In genomic region chr8:12467386-12468326, GRCm38 (mm10) we compare ENCODE assay signal across 15 mouse cellular contexts.
DNase-seq lines count a peak whose midpoint lies in the region; ATAC-seq and TF ChIP-seq lines count a peak whose summit lies in the region.
"Had no signal": no experiment of that assay in that cellular context is flagged by ENCODE, and none has a peak within 500 bp of the region (broad histone marks: within the 10 kb centered on the region; RNA-seq: fewer than 3 reads in every experiment).

No protein-coding gene starts in this region.

- no peak for DNase-seq in kidney, adult 18-20 months
- peak; percentile 63 for DNase-seq in brain, embryonic 14.5 days (ENCODE audit: low read depth)
- DNase-seq in forelimb bud, embryonic 11.5 days (ENCODE audit: low read depth, low spot score): peak; percentile 41
- no peak for DNase-seq in thymus, adult 2 months
- no peak for DNase-seq in ovary, postnatal 14 days (ENCODE audit: low spot score)
- DNase-seq: heart, postnatal 36 days; right cerebral cortex, adult 18-20 months had no signal

- no peak overlapping the region for H3K27ac ChIP-seq in kidney, embryonic 14.5 days (ENCODE audit: low read depth, low read length)
- no peak overlapping the region for H3K27ac ChIP-seq in ES-Bruce4 (ENCODE audit: insufficient read depth, low read length)
- H3K27ac ChIP-seq in thymus, adult 2 months (ENCODE audit: control insufficient read depth, insufficient read depth, low read length): no peak overlapping the region
- no peak overlapping the region for H3K27ac ChIP-seq in hindbrain, embryonic 13.5 days
- H3K27ac ChIP-seq: heart, embryonic 10.5 days; limb, embryonic 15.5 days; lung, embryonic 15.5 days; neural tube, embryonic 12.5 days had no signal

- peaks cover 11% of the 10 kb centered on the region for H3K27me3 ChIP-seq in kidney, embryonic 14.5 days (ENCODE audit: control insufficient read depth, insufficient read depth, low read length)
- 0 out of 2 replicates have a peak, but pooled peaks cover 3% of the 10 kb centered on the region for H3K27me3 ChIP-seq in ES-Bruce4 (ENCODE audit: control insufficient read depth, insufficient read depth, low read length, poor library complexity, severe bottlenecking)
- H3K27me3 ChIP-seq in thymus, adult 2 months (ENCODE audit: control insufficient read depth, insufficient read depth, low read length): no peaks in the 10 kb centered on the region
- H3K27me3 ChIP-seq in hindbrain, embryonic 13.5 days: peaks cover 28% of the 10 kb centered on the region; the same call in 1 of the 2 replicates

- no peak for TF ChIP-seq CTCF in ES-Bruce4 (IDR thresholded peaks at IDR 0.05; ENCODE audit: low read depth, low read length)
- TF ChIP-seq CTCF in brain, embryonic 14.5 days (IDR thresholded peaks at IDR 0.05; ENCODE audit: borderline replicate concordance, extremely low read depth, insufficient read depth, insufficient read length): no peak
- no peak for TF ChIP-seq CTCF in thymus, adult 2 months (IDR thresholded peaks at IDR 0.05; ENCODE audit: borderline replicate concordance, control insufficient read depth, extremely low read depth, insufficient read depth, low read length, poor library complexity)

- ATAC-seq in kidney, embryonic 14.5 days (ENCODE audit: low FRiP score, low TSS enrichment): 0 out of 2 replicates have a peak, but pooled peaks have one; percentile 12
- no peak for ATAC-seq in hindbrain, embryonic 13.5 days (ENCODE audit: low FRiP score)
- ATAC-seq: intestine, embryonic 16.5 days had no signal

- 71% methylated on average over 36 of the region's 36 CpGs for WGBS in kidney, embryonic 14.5 days
- 88% methylated on average over 36 of the region's 36 CpGs for WGBS in thymus, adult 2 months
- WGBS in hindbrain, embryonic 13.5 days: 77% methylated on average over 36 of the region's 36 CpGs

- H3K36me3 ChIP-seq in kidney, embryonic 14.5 days (ENCODE audit: control insufficient read depth, insufficient read depth, low read length): no peaks in the 10 kb centered on the region
- H3K36me3 ChIP-seq in ES-Bruce4 (ENCODE audit: control insufficient read depth, insufficient read depth, low read length, poor library complexity, severe bottlenecking): no peaks in the 10 kb centered on the region
- H3K36me3 ChIP-seq in thymus, adult 2 months (ENCODE audit: control insufficient read depth, insufficient read depth, low read length): no peaks in the 10 kb centered on the region
- no peaks in the 10 kb centered on the region for H3K36me3 ChIP-seq in hindbrain, embryonic 13.5 days
- H3K36me3 ChIP-seq: heart, embryonic 10.5 days; limb, embryonic 15.5 days; lung, embryonic 15.5 days; neural tube, embryonic 12.5 days had no signal

- no peaks in the 10 kb centered on the region for H3K9me3 ChIP-seq in kidney, embryonic 14.5 days (ENCODE audit: control insufficient read depth, low read length)
- H3K9me3 ChIP-seq in ES-Bruce4 (replicated peaks; ENCODE audit: control insufficient read depth, insufficient read depth, low read length, poor library complexity, severe bottlenecking): no peaks in the 10 kb centered on the region
- H3K9me3 ChIP-seq in hindbrain, embryonic 13.5 days: no peaks in the 10 kb centered on the region
- H3K9me3 ChIP-seq: heart, embryonic 10.5 days; limb, embryonic 15.5 days; lung, embryonic 15.5 days; neural tube, embryonic 12.5 days had no signal

- no peaks in the 10 kb centered on the region for H3K4me1 ChIP-seq in kidney, embryonic 14.5 days (ENCODE audit: control insufficient read depth, insufficient read depth, low read length)
- peaks cover 2% of the 10 kb centered on the region for H3K4me1 ChIP-seq in ES-Bruce4 (ENCODE audit: control insufficient read depth, insufficient read depth, low read length)
- H3K4me1 ChIP-seq in thymus, adult 2 months (replicated peaks; ENCODE audit: control insufficient read depth, insufficient read depth, low read length): no peaks in the 10 kb centered on the region
- H3K4me1 ChIP-seq in hindbrain, embryonic 13.5 days (replicated peaks): no peaks in the 10 kb centered on the region
- H3K4me1 ChIP-seq: heart, embryonic 10.5 days; lung, embryonic 15.5 days had no signal

- H3K4me2 ChIP-seq in kidney, embryonic 14.5 days (replicated peaks; ENCODE audit: low read depth, low read length): no peak overlapping the region
- H3K4me2 ChIP-seq in hindbrain, embryonic 13.5 days: no peak overlapping the region
- H3K4me2 ChIP-seq: limb, embryonic 15.5 days; lung, embryonic 15.5 days; neural tube, embryonic 12.5 days had no signal

- no peak overlapping the region for H3K4me3 ChIP-seq in kidney, embryonic 14.5 days (ENCODE audit: low read length)
- H3K4me3 ChIP-seq in ES-Bruce4 (ENCODE audit: low read depth, low read length): no peak overlapping the region
- no peak overlapping the region for H3K4me3 ChIP-seq in thymus, adult 2 months (ENCODE audit: control insufficient read depth, insufficient read depth, low read length)
- H3K4me3 ChIP-seq in hindbrain, embryonic 13.5 days: no peak overlapping the region
- H3K4me3 ChIP-seq: heart, embryonic 10.5 days; limb, embryonic 15.5 days; lung, embryonic 15.5 days; neural tube, embryonic 12.5 days had no signal

- no peak for TF ChIP-seq EP300 in ES-Bruce4 (IDR thresholded peaks at IDR 0.05; ENCODE audit: insufficient read depth, low read depth, low read length)

- no peak for TF ChIP-seq POLR2A in ES-Bruce4 (IDR thresholded peaks at IDR 0.05; ENCODE audit: insufficient read depth, low read length)
- TF ChIP-seq POLR2A in brain, embryonic 14.5 days (IDR thresholded peaks at IDR 0.05; ENCODE audit: borderline replicate concordance, extremely low read depth, insufficient read depth, insufficient read length, poor library complexity, severe bottlenecking): no peak
- no peak for TF ChIP-seq POLR2A in thymus, adult 2 months (IDR thresholded peaks at IDR 0.05; ENCODE audit: control insufficient read depth, extremely low read depth, insufficient read depth, low read length, poor library complexity)

- H3K9ac ChIP-seq in kidney, embryonic 14.5 days (ENCODE audit: low read depth, low read length): no peak overlapping the region
- H3K9ac ChIP-seq in ES-Bruce4 (ENCODE audit: low read depth, poor library complexity, severe bottlenecking): 0 out of 2 replicates have a peak overlapping the region, but pooled peaks have one; percentile 14
- H3K9ac ChIP-seq in hindbrain, embryonic 13.5 days: no peak overlapping the region
- H3K9ac ChIP-seq: limb, embryonic 15.5 days; lung, embryonic 15.5 days; neural tube, embryonic 12.5 days had no signal

Comparison
In these comparisons a context has a peak if more than half of its experiments do, and no peak if none do; other contexts are left out.
1. DNase-seq: peak in brain, embryonic 14.5 days (single experiment) and forelimb bud, embryonic 11.5 days (single experiment); none in kidney, adult 18-20 months (single experiment), thymus, adult 2 months (single experiment) and ovary, postnatal 14 days (single experiment).